Mouse (Mus musculus): ENCODE measurements around the gene Gfm2. TPM values are rescaled to one million over a fixed set of nuclear protein-coding genes. Genes with fewer than 3 reads are reported as not detected.

The Gfm2 gene
- total RNA-seq, 2 experiments from 2014 or later = 13.8 to 15.2 TPM

DNA sequence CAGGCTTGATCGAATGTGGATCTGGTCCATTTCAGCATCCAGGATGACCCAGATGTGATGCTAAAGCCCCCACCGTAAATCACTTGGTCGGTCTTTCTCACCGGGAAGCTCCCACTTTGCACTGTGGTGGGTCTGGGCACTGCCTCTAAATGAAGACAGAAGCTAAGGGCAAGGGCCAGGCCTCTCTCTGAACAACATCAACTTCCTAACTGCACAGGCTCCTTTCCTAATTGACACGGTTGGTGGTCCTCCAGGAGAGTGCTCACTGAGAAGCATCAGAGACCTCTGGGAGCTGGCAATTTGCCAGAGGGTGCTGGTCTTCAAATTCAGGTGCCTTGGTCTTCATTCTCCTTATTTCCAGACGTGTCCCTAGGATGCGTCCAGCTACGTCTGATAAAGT, 86.1 kb downstream of the Gfm2 start:
- no peak for ATAC-seq (replicated peaks; ENCODE audit: low FRiP score, poor library complexity, severe bottlenecking)

DNA sequence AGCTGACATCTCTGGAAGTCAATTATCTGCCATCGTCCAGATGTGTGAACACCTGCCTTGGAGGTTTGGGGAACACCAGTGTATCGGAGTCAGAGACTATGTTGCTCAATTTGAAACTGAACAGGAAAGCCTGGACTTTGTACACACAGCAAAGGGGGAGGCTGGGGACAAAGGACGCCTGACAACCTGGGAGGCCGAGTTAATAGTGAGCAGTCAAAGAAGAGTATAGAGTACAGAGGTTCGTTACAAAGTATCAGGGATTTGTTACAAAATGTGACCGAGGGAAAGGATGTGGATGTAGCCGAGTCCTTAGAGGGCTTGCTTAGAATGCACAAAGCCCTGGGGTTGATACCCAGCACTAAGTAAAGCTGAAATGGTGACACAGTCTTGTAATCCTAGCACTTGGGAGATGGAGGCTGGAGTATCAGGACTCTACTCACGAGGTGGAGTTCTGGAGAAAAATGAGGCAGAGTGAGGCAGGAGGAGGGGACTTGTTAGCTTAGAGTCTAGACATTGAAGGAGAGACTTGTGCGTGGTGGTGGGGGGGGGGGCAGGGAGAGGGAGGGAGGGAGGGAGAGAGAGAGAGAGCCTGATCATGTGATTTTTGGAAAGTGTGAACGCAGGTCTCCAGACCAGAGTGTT, 86.7 kb downstream of the Gfm2 start:
- ATAC-seq (replicated peaks; ENCODE audit: low FRiP score, poor library complexity, severe bottlenecking) = no peak

DNA sequence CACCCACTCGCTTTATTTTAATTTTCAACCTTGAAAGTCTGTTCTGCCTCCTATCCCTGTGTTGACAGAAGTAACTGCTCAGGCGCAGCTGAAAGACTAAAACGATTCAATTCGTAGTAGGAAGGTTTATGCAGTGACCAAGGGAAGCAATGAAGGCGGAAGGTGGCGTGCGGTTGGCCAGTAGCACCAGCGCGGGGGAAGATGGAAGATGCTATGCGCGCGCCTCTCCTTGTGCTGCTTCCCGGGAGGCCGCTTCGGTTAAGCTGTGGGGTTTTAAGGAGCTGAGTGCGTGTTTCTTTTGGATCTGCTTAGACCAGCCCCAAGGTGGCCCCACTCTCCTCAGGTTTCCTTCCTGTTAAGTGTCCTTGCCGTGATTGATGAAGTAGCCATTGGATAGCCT, 87.4 kb downstream of the Gfm2 start:
- no peak for ATAC-seq (replicated peaks; ENCODE audit: low FRiP score, poor library complexity, severe bottlenecking)

DNA sequence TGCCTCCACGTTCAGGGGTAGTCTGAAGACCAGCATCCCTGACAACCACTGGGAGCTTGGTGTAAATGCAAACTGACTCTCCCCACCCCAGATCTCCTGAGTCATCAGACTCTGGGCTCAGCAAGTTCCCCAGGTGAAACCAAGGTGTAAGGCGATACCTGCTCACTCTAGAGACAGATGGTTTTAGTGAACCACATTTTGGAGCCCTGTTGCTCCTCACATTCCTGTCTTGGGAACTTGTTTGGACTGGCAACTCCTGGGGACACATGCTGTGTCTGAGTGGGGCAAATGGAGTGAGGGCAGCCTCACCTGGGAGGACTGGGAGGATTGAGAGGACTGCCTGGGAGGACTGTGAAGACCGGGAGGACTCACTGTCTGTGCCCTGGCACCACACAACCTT, 90.1 kb downstream of the Gfm2 start:
- ATAC-seq (replicated peaks; ENCODE audit: low FRiP score, poor library complexity, severe bottlenecking) = no peak

DNA sequence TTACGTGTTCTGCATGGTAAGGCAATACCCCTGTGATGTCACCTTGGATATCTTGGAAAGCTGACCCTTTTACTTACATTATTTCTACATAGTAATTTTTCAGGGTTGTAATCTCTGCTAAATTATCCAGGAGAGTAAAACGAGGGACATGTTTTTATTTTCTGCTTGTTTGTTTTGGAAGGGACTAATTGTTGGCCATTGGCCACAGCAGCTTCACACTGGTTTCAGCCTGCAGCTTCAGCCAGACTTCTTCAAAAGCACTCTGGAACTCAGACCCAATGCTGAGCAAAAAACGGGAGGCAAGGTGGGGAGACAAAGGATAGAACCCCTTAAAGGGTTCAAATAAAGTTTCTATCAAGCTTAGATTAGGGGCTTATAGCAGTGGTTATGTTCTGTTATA, 92.4 kb downstream of the Gfm2 start:
- no peak for ATAC-seq (replicated peaks; ENCODE audit: low FRiP score, poor library complexity, severe bottlenecking)

Other genes with a start within 250 kb of the Gfm2 start
- not detected in 2 replicates for gene Gcnt4, start 213.2 kb upstream of the Gfm2 start, total RNA-seq (2015; ENCODE audit: low replicate concordance)
- not detected in 2 replicates for gene Gcnt4, start 213.2 kb upstream of the Gfm2 start, total RNA-seq (2017; ENCODE audit: low replicate concordance)
- gene 1700029F12Rik, start 103.6 kb upstream of the Gfm2 start, total RNA-seq (2015; ENCODE audit: low replicate concordance) = not detected in 2 replicates
- not detected in 2 replicates for gene 1700029F12Rik, start 103.6 kb upstream of the Gfm2 start, total RNA-seq (2017; ENCODE audit: low replicate concordance)
- gene Fam169a, start 70.7 kb upstream of the Gfm2 start, total RNA-seq (2015; ENCODE audit: low replicate concordance) = under 0.01 and 1.7 TPM in 2 replicates
- 0.56 and 2.3 TPM in 2 replicates for gene Fam169a, start 70.7 kb upstream of the Gfm2 start, total RNA-seq (2017; ENCODE audit: low replicate concordance)
- gene Gm6169, start 38.7 kb upstream of the Gfm2 start, total RNA-seq (2015; ENCODE audit: low replicate concordance) = 4.6 and 9.0 TPM in 2 replicates
- 0.98 and 2.9 TPM in 2 replicates for gene Gm6169, start 38.7 kb upstream of the Gfm2 start, total RNA-seq (2017; ENCODE audit: low replicate concordance)
- 29.2 and 61.9 TPM in 2 replicates for gene Nsa2, start within 50 bp of the Gfm2 start, total RNA-seq (2015; ENCODE audit: low replicate concordance)
- 36.5 and 63.8 TPM in 2 replicates for gene Nsa2, start within 50 bp of the Gfm2 start, total RNA-seq (2017; ENCODE audit: low replicate concordance)
- 43.3 and 54.6 TPM in 2 replicates for gene Hexb, start 60.4 kb downstream of the Gfm2 start, total RNA-seq (2015; ENCODE audit: low replicate concordance)
- gene Hexb, start 60.4 kb downstream of the Gfm2 start, total RNA-seq (2017; ENCODE audit: low replicate concordance) = 18.8 and 34.1 TPM in 2 replicates
- gene Enc1, start 103.2 kb downstream of the Gfm2 start, total RNA-seq (2015; ENCODE audit: low replicate concordance) = 0.21 TPM in 1 of 2 replicates, not detected in the other
- 0.17 and 0.56 TPM in 2 replicates for gene Enc1, start 103.2 kb downstream of the Gfm2 start, total RNA-seq (2017; ENCODE audit: low replicate concordance)